Mouse (Mus musculus) liver, embryonic 16.5 days (tissue): ENCODE measurements around the gene Dis3l2. TPM values are rescaled to one million over a fixed set of nuclear protein-coding genes. Genes with fewer than 3 reads are reported as not detected.

ENCODE experiments used
- ATAC-seq: fragments of 200-750 bp; cut with Nextera tagmentation; 2 replicates; pipeline ENCODE4 v1.8.0; 2017; ENCODE audit warnings: low read depth, mild to moderate bottlenecking, moderate number of reproducible peaks, moderate library complexity
- H3K27ac ChIP-seq: fragments of 300-500 bp; sonication (generic); 2 replicates; pipeline ENCODE4 v1.5.1; 2014; ENCODE audit warnings: mild to moderate bottlenecking, low read length
- H3K27me3 ChIP-seq: fragments of 300-500 bp; sonication (generic); 2 replicates; pipeline ENCODE4 v1.6.1; 2014; ENCODE audit warnings: low read depth, low read length, mixed read lengths; ENCODE audit not compliant: control insufficient read depth, insufficient read depth
- H3K36me3 ChIP-seq: fragments of 300-500 bp; sonication (generic); 2 replicates; pipeline ENCODE4 v1.6.1; 2014; ENCODE audit warnings: mild to moderate bottlenecking; ENCODE audit not compliant: control insufficient read depth, insufficient read depth
- H3K4me1 ChIP-seq: fragments of 300-500 bp; sonication (generic); 2 replicates; pipeline ENCODE4 v1.6.1; 2014; ENCODE audit warnings: low read depth, low read length, mixed read lengths; ENCODE audit not compliant: control insufficient read depth
- H3K4me2 ChIP-seq: fragments of 300-500 bp; sonication (generic); 2 replicates; pipeline ENCODE4 v1.6.1; 2014; ENCODE audit warnings: low read depth, low read length, mixed read lengths
- H3K4me3 ChIP-seq: fragments of 300-500 bp; sonication (generic); 2 replicates; pipeline ENCODE4 v1.5.1; 2014; ENCODE audit warnings: low read depth, mild to moderate bottlenecking, low read length
- H3K9ac ChIP-seq: fragments of 300-500 bp; sonication (generic); 2 replicates; pipeline ENCODE4 v1.6.1; 2014; ENCODE audit warnings: low read depth, low read length
- H3K9me3 ChIP-seq: fragments of 300-500 bp; sonication (generic); replicated peaks from 2 replicates; pipeline ENCODE4 v1.6.1; 2016; ENCODE audit warnings: low read length; ENCODE audit not compliant: control insufficient read depth
- WGBS: fragments of 180-500 bp; shearing (Covaris S2); extraction: QIAGEN DNeasy Blood & Tissue Kit; methylation state at CpG from one replicate; pipeline ENCODE4 v1.1.7; 2014; ENCODE audit not compliant: insufficient replicate concordance; 5-methylcytosine and 5-hydroxymethylcytosine counted together
- polyA plus RNA-seq: library from polyadenylated mRNA; unstranded; fragments of >200 nt; fragmentation: Nextera tagmentation; extraction: Ambion mirVana; gene quantifications from 2 replicates; pipeline ENCODE4 v1.2.1, GENCODE M21; 2015

Dis3l2 gene
- polyA plus RNA-seq, 1 experiment from 2014 or later = 9.2 TPM

DNA sequence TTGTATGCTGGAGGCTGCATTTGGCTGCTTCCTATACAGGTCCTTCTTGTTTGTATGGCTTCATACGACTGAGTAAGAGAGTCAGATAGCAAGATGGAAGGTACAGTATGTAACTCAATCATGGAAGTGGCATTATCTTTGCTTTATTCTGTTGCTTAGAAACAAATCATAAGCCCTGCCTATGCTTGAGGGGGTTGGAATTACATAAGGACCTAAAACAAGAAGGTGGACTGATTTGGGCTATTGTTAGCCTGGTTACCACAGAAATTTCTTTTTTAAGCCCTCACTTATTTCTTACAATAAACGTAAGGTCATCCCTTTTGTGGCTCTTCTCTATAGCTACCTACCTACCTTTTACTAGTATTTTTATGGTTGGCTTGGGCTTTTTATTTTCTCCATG, 131.4 kb downstream of the Dis3l2 start:
- no peak for ATAC-seq
- Histone ChIP-seq H3K27ac (no peak overlapping the region), H3K27me3 (no peaks in the 10 kb centered on the region), H3K4me2 (no peak overlapping the region), H3K4me3 (no peak overlapping the region), H3K9ac (no peak overlapping the region), H3K4me1 (no peaks in the 10 kb centered on the region), H3K36me3 (no peaks in the 10 kb centered on the region), H3K9me3 (no peaks in the 10 kb centered on the region)
- 63% methylated on average over 2 of the region's 2 CpGs for WGBS

- H3K9me3 ChIP-seq = no peaks in the 10 kb centered on the region
- ATAC-seq = no peak
- 41% methylated on average over 2 of the region's 2 CpGs for WGBS
Observed at GRCm38 (mm10) chr1:86850754-86851153, 147.1 kb downstream of the Dis3l2 start.

GRCm38 (mm10) chr1:86858876-86859275, 155.3 kb downstream of the Dis3l2 start:
- ATAC-seq = peak; percentile 21; the same call in 1 of the 2 replicates
- Histone ChIP-seq H3K4me3 (no peak overlapping the region), H3K9ac (no peak overlapping the region), H3K36me3 (no peaks in the 10 kb centered on the region), H3K4me1 (no peaks in the 10 kb centered on the region), H3K27ac (no peak overlapping the region), H3K9me3 (no peaks in the 10 kb centered on the region), H3K4me2 (no peak overlapping the region), H3K27me3 (no peaks in the 10 kb centered on the region)
- WGBS = 14% methylated on average over 1 of the region's 1 CpGs

More at GRCm38 (mm10) chr1:86850754-86851153, 147.1 kb downstream of the Dis3l2 start:
- Histone ChIP-seq H3K4me1 (no peaks in the 10 kb centered on the region; the same call in 1 of the 2 replicates), H3K27ac (no peak overlapping the region), H3K4me2 (no peak overlapping the region), H3K9ac (no peak overlapping the region), H3K27me3 (no peaks in the 10 kb centered on the region), H3K4me3 (no peak overlapping the region), H3K36me3 (no peaks in the 10 kb centered on the region)

GRCm38 (mm10) chr1:86859371-86859770, 155.8 kb downstream of the Dis3l2 start:
- no peak overlapping the region for H3K27ac ChIP-seq
- H3K36me3 ChIP-seq = no peaks in the 10 kb centered on the region
- H3K4me1 ChIP-seq = no peaks in the 10 kb centered on the region
- no peak for ATAC-seq
- no peak overlapping the region for H3K4me3 ChIP-seq
- no peak overlapping the region for H3K9ac ChIP-seq
- H3K9me3 ChIP-seq = no peaks in the 10 kb centered on the region
- no peak overlapping the region for H3K4me2 ChIP-seq
- H3K27me3 ChIP-seq = no peaks in the 10 kb centered on the region
- 33% methylated on average over 1 of the region's 1 CpGs for WGBS

- Histone ChIP-seq H3K4me1 (no peaks in the 10 kb centered on the region), H3K27me3 (no peaks in the 10 kb centered on the region), H3K9me3 (no peaks in the 10 kb centered on the region), H3K9ac (no peak overlapping the region), H3K27ac (no peak overlapping the region), H3K4me3 (no peak overlapping the region), H3K36me3 (no peaks in the 10 kb centered on the region), H3K4me2 (no peak overlapping the region)
- 55% methylated on average over 2 of the region's 2 CpGs for WGBS
- ATAC-seq = no peak
Observed at GRCm38 (mm10) chr1:86873745-86874144, 170.1 kb downstream of the Dis3l2 start.

- no peak overlapping the region for H3K4me3 ChIP-seq
- no peaks in the 10 kb centered on the region for H3K4me1 ChIP-seq
- no peak for ATAC-seq
- no peak overlapping the region for H3K27ac ChIP-seq
- H3K9me3 ChIP-seq = no peaks in the 10 kb centered on the region
- H3K9ac ChIP-seq = no peak overlapping the region
- H3K36me3 ChIP-seq = no peaks in the 10 kb centered on the region
- H3K27me3 ChIP-seq = no peaks in the 10 kb centered on the region
- H3K4me2 ChIP-seq = no peak overlapping the region
Observed at GRCm38 (mm10) chr1:86878743-86879142, 175.1 kb downstream of the Dis3l2 start.

- no peak overlapping the region for H3K4me2 ChIP-seq
- H3K27me3 ChIP-seq = no peaks in the 10 kb centered on the region
- ATAC-seq = peak; percentile 70
- H3K4me3 ChIP-seq = no peak overlapping the region
- H3K4me1 ChIP-seq = no peaks in the 10 kb centered on the region
- no peak overlapping the region for H3K9ac ChIP-seq
- no peaks in the 10 kb centered on the region for H3K36me3 ChIP-seq
- 61% methylated on average over 2 of the region's 2 CpGs for WGBS
- no peaks in the 10 kb centered on the region for H3K9me3 ChIP-seq
- H3K27ac ChIP-seq = no peak overlapping the region
Observed at GRCm38 (mm10) chr1:86879547-86879946, 175.9 kb downstream of the Dis3l2 start.

DNA sequence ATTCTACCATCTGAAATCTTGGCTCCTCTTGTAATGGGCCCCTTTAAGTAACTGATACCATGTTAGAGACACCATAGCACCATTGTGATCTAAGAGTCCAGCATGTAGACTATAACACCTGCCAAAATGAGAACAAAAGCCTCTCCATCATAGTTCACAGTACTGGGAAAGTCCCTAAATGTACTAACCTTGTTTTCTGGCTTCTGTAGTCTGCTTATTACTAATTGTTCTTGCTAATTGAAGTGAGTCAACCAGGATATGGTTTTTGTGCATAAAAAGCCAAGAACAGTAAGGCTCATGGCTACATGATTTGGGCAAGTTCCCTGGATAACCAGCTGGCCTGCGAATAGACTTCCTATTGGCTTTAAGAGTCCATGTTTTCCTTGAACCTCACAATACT, 183.5 kb downstream of the Dis3l2 start:
- Histone ChIP-seq H3K9ac (no peak overlapping the region), H3K4me1 (no peaks in the 10 kb centered on the region), H3K9me3 (no peaks in the 10 kb centered on the region), H3K27me3 (no peaks in the 10 kb centered on the region), H3K4me2 (no peak overlapping the region), H3K4me3 (no peak overlapping the region), H3K36me3 (no peaks in the 10 kb centered on the region), H3K27ac (no peak overlapping the region)
- no peak for ATAC-seq
- 81% methylated on average over 1 of the region's 1 CpGs for WGBS

DNA sequence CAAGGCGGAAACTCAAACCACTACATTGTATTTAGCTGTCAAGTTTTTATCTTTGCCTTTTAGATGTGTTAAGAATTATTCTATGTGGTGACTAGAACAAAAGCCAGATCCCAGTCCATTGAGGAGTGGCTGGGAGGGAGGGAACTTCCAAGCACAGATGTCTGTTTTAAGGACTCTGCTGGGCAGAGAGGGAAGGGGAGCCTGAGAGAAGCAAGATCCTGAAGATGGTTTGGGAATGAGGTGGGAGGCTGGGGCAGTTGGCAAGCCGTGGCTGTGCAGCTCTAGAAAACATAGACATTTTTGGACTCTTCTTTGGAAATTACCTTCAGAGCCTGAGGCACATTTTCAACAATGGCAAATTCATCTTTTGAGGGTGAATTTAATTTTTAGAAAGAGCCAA, 208.9 kb downstream of the Dis3l2 start:
- Histone ChIP-seq H3K4me1 (peaks cover 10% of the 10 kb centered on the region), H3K27ac (no peak overlapping the region), H3K9me3 (no peaks in the 10 kb centered on the region), H3K27me3 (no peaks in the 10 kb centered on the region), H3K4me3 (no peak overlapping the region), H3K36me3 (no peaks in the 10 kb centered on the region), H3K4me2 (no peak overlapping the region), H3K9ac (no peak overlapping the region)
- 77% methylated on average over 2 of the region's 2 CpGs for WGBS
- no peak for ATAC-seq

- H3K4me3 ChIP-seq = no peak overlapping the region
- no peak overlapping the region for H3K9ac ChIP-seq
- no peaks in the 10 kb centered on the region for H3K27me3 ChIP-seq
- 71% methylated on average over 3 of the region's 3 CpGs for WGBS
- no peak overlapping the region for H3K27ac ChIP-seq
- no peak for ATAC-seq
- no peaks in the 10 kb centered on the region for H3K9me3 ChIP-seq
- no peaks in the 10 kb centered on the region for H3K36me3 ChIP-seq
- H3K4me2 ChIP-seq = no peak overlapping the region
- peaks cover 10% of the 10 kb centered on the region for H3K4me1 ChIP-seq
Observed at GRCm38 (mm10) chr1:86913896-86914295, 210.3 kb downstream of the Dis3l2 start.
